Mouse (Mus musculus): ENCODE results near the gene Zfp575. TPM values are rescaled to one million over a fixed set of nuclear protein-coding genes. Genes with fewer than 3 reads are reported as not detected.

The Zfp575 gene
- polyA plus RNA-seq, 1 experiment from 2014 or later: 4.0 TPM

DNA sequence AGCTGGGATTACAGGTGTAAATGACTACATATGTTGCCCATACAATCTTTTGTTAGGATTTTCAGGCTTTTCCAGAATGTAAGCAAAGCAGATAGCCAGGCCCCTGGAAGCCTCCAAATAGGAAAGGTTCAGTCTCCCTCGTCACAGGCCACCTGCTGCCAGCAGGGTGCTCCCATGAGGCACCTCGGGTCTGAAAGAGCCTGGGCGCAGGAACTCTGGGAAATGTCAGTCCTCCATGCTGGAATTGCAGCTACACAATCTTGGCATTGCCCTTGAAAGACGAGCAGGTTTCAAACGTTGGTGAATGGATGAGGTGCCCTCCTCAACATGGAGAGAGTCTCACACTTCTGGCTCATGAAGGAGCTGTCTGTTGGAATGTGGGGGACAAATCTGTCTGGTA lies 49.3 kb downstream of the Zfp575 start:
- peaks cover 33% of the 10 kb centered on the region for H3K36me3 ChIP-seq
- no peak overlapping the region for H3K9ac ChIP-seq (replicated peaks)
- 44% methylated on average over 5 of the region's 5 CpGs for WGBS
- no peak for ATAC-seq (ENCODE audit: insufficient number of reproducible peaks, insufficient read depth, low FRiP score, low TSS enrichment, low read depth)
- H3K27me3 ChIP-seq: peaks cover 15% of the 10 kb centered on the region
- no peak overlapping the region for H3K27ac ChIP-seq
- H3K4me1 ChIP-seq (replicated peaks): peaks cover 18% of the 10 kb centered on the region
- no peak overlapping the region for H3K4me3 ChIP-seq (replicated peaks)
- H3K9me3 ChIP-seq: no peaks in the 10 kb centered on the region
- no peak overlapping the region for H3K4me2 ChIP-seq

GRCm38 (mm10) chr7:24537591-24537990 lies 49.9 kb downstream of the Zfp575 start:
- peaks cover 35% of the 10 kb centered on the region for H3K36me3 ChIP-seq
- ATAC-seq (ENCODE audit: insufficient number of reproducible peaks, insufficient read depth, low FRiP score, low TSS enrichment, low read depth): no peak
- no peak overlapping the region for H3K9ac ChIP-seq (replicated peaks)
- H3K27me3 ChIP-seq: peaks cover 19% of the 10 kb centered on the region
- no peak overlapping the region for H3K4me2 ChIP-seq
- peaks cover 19% of the 10 kb centered on the region for H3K4me1 ChIP-seq (replicated peaks)
- no peak overlapping the region for H3K4me3 ChIP-seq (replicated peaks)
- H3K27ac ChIP-seq: no peak overlapping the region
- no peaks in the 10 kb centered on the region for H3K9me3 ChIP-seq
- 83% methylated on average over 5 of the region's 5 CpGs for WGBS

DNA sequence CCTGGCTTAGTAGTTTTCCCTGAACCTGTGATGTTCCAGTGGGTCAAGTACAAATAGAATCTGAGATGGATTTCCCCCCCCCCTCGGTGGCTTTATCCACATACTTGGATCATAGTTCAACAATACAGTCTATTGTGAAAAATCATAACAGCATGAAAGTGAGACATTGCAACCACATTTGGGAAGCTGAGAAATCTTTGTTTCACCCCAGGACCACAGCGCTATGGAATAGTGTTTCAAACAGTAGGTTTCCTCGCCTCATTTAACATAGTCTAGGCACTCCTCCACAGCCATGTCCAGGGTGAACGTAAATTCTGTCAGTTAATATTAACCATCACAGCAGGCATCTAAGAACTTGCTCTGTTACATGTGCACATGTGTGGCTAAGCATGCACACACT lies 50.4 kb downstream of the Zfp575 start:
- no peaks in the 10 kb centered on the region for H3K9me3 ChIP-seq
- no peak for ATAC-seq (ENCODE audit: insufficient number of reproducible peaks, insufficient read depth, low FRiP score, low TSS enrichment, low read depth)
- H3K4me2 ChIP-seq: no peak overlapping the region
- H3K4me3 ChIP-seq (replicated peaks): no peak overlapping the region
- peaks cover 24% of the 10 kb centered on the region for H3K4me1 ChIP-seq (replicated peaks)
- WGBS: 81% methylated on average over 4 of the region's 4 CpGs
- peaks cover 35% of the 10 kb centered on the region for H3K36me3 ChIP-seq
- H3K27ac ChIP-seq: no peak overlapping the region
- peaks cover 24% of the 10 kb centered on the region for H3K27me3 ChIP-seq
- H3K9ac ChIP-seq (replicated peaks): no peak overlapping the region

DNA sequence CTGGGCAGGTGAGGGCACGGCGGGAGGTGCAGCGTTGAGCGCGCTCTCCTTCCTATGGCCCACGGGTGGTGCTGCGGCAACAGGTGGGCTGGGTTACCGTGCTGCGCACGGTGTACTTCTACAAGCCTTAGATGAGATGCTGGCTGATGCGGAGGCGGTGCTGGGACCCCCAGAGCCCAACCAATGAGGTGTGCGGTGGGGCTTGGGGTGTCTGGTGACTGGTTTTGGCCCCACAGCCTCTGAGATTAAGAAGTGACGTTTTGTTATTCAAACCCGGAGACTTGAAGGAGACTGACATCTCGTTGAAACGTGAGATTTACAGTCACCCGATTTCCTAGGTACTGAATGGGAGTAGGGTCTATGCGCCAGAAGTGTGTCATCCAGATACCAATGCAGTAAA lies 53.1 kb downstream of the Zfp575 start:
- Histone ChIP-seq H3K4me1 (replicated peaks) (peaks cover 28% of the 10 kb centered on the region), H3K9ac (replicated peaks) (peak overlapping the region; percentile 48), H3K27me3 (peaks cover 26% of the 10 kb centered on the region), H3K4me2 (peak overlapping the region; percentile 40), H3K9me3 (no peaks in the 10 kb centered on the region), H3K27ac (no peak overlapping the region), H3K36me3 (peaks cover 35% of the 10 kb centered on the region), H3K4me3 (replicated peaks) (0 out of 2 replicates have a peak overlapping the region, but pooled peaks have one; percentile 25)
- WGBS: 24% methylated on average over 19 of the region's 19 CpGs
- ATAC-seq (ENCODE audit: insufficient number of reproducible peaks, insufficient read depth, low FRiP score, low TSS enrichment, low read depth): no peak

Other genes with a start within 250 kb of the Zfp575 start
- not detected in 2 replicates for gene Lypd5, start 238.4 kb downstream of the Zfp575 start, polyA plus RNA-seq (2016; fragmentation: Nextera tagmentation; extraction: Ambion mirVana)
- gene Kcnn4, start 217.4 kb downstream of the Zfp575 start, polyA plus RNA-seq (2016; fragmentation: Nextera tagmentation; extraction: Ambion mirVana): 2.1 and 2.8 TPM in 2 replicates
- gene Smg9, start 188.0 kb downstream of the Zfp575 start, polyA plus RNA-seq (2016; fragmentation: Nextera tagmentation; extraction: Ambion mirVana): 22.7 and 25.4 TPM in 2 replicates
- gene Irgc1, start 135.3 kb downstream of the Zfp575 start, polyA plus RNA-seq (2016; fragmentation: Nextera tagmentation; extraction: Ambion mirVana): not detected in 2 replicates
- 1.8 and 2.6 TPM in 2 replicates for gene Plaur, start 125.2 kb downstream of the Zfp575 start, polyA plus RNA-seq (2016; fragmentation: Nextera tagmentation; extraction: Ambion mirVana)
- 6.5 and 7.0 TPM in 2 replicates for gene Cadm4, start 105.6 kb downstream of the Zfp575 start, polyA plus RNA-seq (2016; fragmentation: Nextera tagmentation; extraction: Ambion mirVana)
- 94.4 and 101 TPM in 2 replicates for gene Zfp428, start 80.6 kb downstream of the Zfp575 start, polyA plus RNA-seq (2016; fragmentation: Nextera tagmentation; extraction: Ambion mirVana)
- gene AC161166.1, start 75.2 kb downstream of the Zfp575 start, polyA plus RNA-seq (2016; fragmentation: Nextera tagmentation; extraction: Ambion mirVana): 0.52 and 1.1 TPM in 2 replicates
- 10.8 and 11.6 TPM in 2 replicates for gene Irgq, start 57.0 kb downstream of the Zfp575 start, polyA plus RNA-seq (2016; fragmentation: Nextera tagmentation; extraction: Ambion mirVana)
- not detected in 2 replicates for gene Pinlyp, start 41.5 kb downstream of the Zfp575 start, polyA plus RNA-seq (2016; fragmentation: Nextera tagmentation; extraction: Ambion mirVana)
- 131 and 134 TPM in 2 replicates for gene Xrcc1, start 41.4 kb downstream of the Zfp575 start, polyA plus RNA-seq (2016; fragmentation: Nextera tagmentation; extraction: Ambion mirVana)
- gene Ethe1, start 98 bp downstream of the Zfp575 start, polyA plus RNA-seq (2016; fragmentation: Nextera tagmentation; extraction: Ambion mirVana): 25.1 and 25.6 TPM in 2 replicates
- 0.18 and 0.20 TPM in 2 replicates for gene Phldb3, start 23.1 kb upstream of the Zfp575 start, polyA plus RNA-seq (2016; fragmentation: Nextera tagmentation; extraction: Ambion mirVana)
- gene Lypd3, start 48.9 kb upstream of the Zfp575 start, polyA plus RNA-seq (2016; fragmentation: Nextera tagmentation; extraction: Ambion mirVana): 3.1 and 3.3 TPM in 2 replicates
- gene Tex101, start 89.0 kb upstream of the Zfp575 start, polyA plus RNA-seq (2016; fragmentation: Nextera tagmentation; extraction: Ambion mirVana): not detected in 2 replicates
- gene BC049730, start 121.6 kb upstream of the Zfp575 start, polyA plus RNA-seq (2016; fragmentation: Nextera tagmentation; extraction: Ambion mirVana): not detected in 2 replicates
- not detected in 2 replicates for gene Gm4763, start 139.3 kb upstream of the Zfp575 start, polyA plus RNA-seq (2016; fragmentation: Nextera tagmentation; extraction: Ambion mirVana)
- gene Cd177, start 172.7 kb upstream of the Zfp575 start, polyA plus RNA-seq (2016; fragmentation: Nextera tagmentation; extraction: Ambion mirVana): not detected in 2 replicates
- gene Ceacam10, start 189.6 kb upstream of the Zfp575 start, polyA plus RNA-seq (2016; fragmentation: Nextera tagmentation; extraction: Ambion mirVana): not detected in 2 replicates